Mouse (Mus musculus): ENCODE measurements at regions not wholly inside any gene's neighbourhood (a gene's known extent, or its start where the extent isn't known, plus 50 kb on each side); places are given as distances from the start of the nearest gene placed in this dataset.
A peak's percentile ranks its signal among the peaks of the same experiment; 100 is the strongest.

- no peak for DNase-seq
Observed at GRCm38 (mm10) chr17:3248875-3249274, 77.5 kb upstream of the Tiam2 start.

GRCm38 (mm10) chr17:3249320-3249719, 77.1 kb upstream of the Tiam2 start:
- no peak for DNase-seq

GRCm38 (mm10) chr17:3251176-3251575, 75.2 kb upstream of the Tiam2 start:
- DNase-seq = no peak

- DNase-seq = no peak
Observed at GRCm38 (mm10) chr17:3251966-3252365, 74.4 kb upstream of the Tiam2 start.

GRCm38 (mm10) chr17:3253508-3254176, 72.7 kb upstream of the Tiam2 start:
- DNase-seq = peak in 1 of 2 experiments; percentile 46

- DNase-seq = no peak
Observed at GRCm38 (mm10) chr17:3256765-3257164, 69.6 kb upstream of the Tiam2 start.

- DNase-seq = no peak
Observed at GRCm38 (mm10) chr17:3258811-3259510, 67.4 kb upstream of the Tiam2 start.

- DNase-seq = no peak
Observed at GRCm38 (mm10) chr17:3260796-3261195, 65.6 kb upstream of the Tiam2 start.

- DNase-seq = peak; percentile 26 to 56
Observed at GRCm38 (mm10) chr17:3273108-3274091, 53.0 kb upstream of the Tiam2 start.

- no peak for DNase-seq
Observed at GRCm38 (mm10) chr17:3274449-3275285, 51.7 kb upstream of the Tiam2 start.
